Mouse (Mus musculus) midbrain, embryonic 15.5 days (tissue): ENCODE data around the gene Eme1. TPM values are rescaled to one million over a fixed set of nuclear protein-coding genes. Genes with fewer than 3 reads are reported as not detected.
"Not testable (repeated sequence)": the region's sequence is repeated elsewhere in the genome, so short reads cannot be mapped to it uniquely, and the experiment has no call there.

Experiments
- ATAC-seq: fragments of 200-750 bp; cut with Nextera tagmentation; replicated peaks from 2 replicates; pipeline ENCODE4 v1.8.0; 2017; ENCODE audit warnings: moderate TSS enrichment
- H3K27ac ChIP-seq: fragments of 300-500 bp; sonication (generic); 2 replicates; pipeline ENCODE4 v1.5.1; 2015; ENCODE audit warnings: mild to moderate bottlenecking, inconsistent platforms
- H3K27me3 ChIP-seq: fragments of 300-500 bp; sonication (generic); replicated peaks from 2 replicates; pipeline ENCODE4 v1.6.1; 2015; ENCODE audit warnings: inconsistent platforms
- H3K36me3 ChIP-seq: fragments of 300-500 bp; sonication (generic); replicated peaks from 2 replicates; pipeline ENCODE4 v1.6.1; 2015; ENCODE audit warnings: inconsistent platforms
- H3K4me1 ChIP-seq: fragments of 300-500 bp; sonication (generic); 2 replicates; pipeline ENCODE4 v1.6.1; 2015; ENCODE audit warnings: inconsistent platforms
- H3K4me2 ChIP-seq: fragments of 300-500 bp; sonication (generic); 2 replicates; pipeline ENCODE4 v1.6.1; 2015; ENCODE audit warnings: inconsistent platforms, mild to moderate bottlenecking, moderate library complexity
- H3K4me3 ChIP-seq: fragments of 300-500 bp; sonication (generic); 2 replicates; pipeline ENCODE4 v1.5.1; 2015; ENCODE audit warnings: mild to moderate bottlenecking, inconsistent platforms
- H3K9ac ChIP-seq: fragments of 300-500 bp; sonication (generic); 2 replicates; pipeline ENCODE4 v1.6.1; 2015; ENCODE audit warnings: mild to moderate bottlenecking, inconsistent platforms
- H3K9me3 ChIP-seq: fragments of 300-500 bp; sonication (generic); 2 replicates; pipeline ENCODE4 v1.6.1; 2016; ENCODE audit warnings: inconsistent platforms
- WGBS: fragments of 180-500 bp; shearing (Covaris S2); methylation state at CpG from one replicate; pipeline ENCODE4 v1.1.7; 2015; ENCODE audit warnings: mixed read lengths; 5-methylcytosine and 5-hydroxymethylcytosine counted together
- polyA plus RNA-seq: library from polyadenylated mRNA; unstranded; fragments of >200 nt; fragmentation: Nextera tagmentation; extraction: Ambion mirVana; gene quantifications from 2 replicates; pipeline ENCODE4 v1.2.1, GENCODE M21; 2015

The Eme1 gene
- polyA plus RNA-seq, 1 experiment from 2014 or later, result 3.1 TPM

- peaks cover 24% of the 10 kb centered on the region for H3K4me1 ChIP-seq
- H3K4me2 ChIP-seq, result peak overlapping the region; percentile 93
- WGBS, result 29% methylated on average over 15 of the region's 15 CpGs
- H3K36me3 ChIP-seq, result no peaks in the 10 kb centered on the region
- ATAC-seq, result no peak; the same call in 1 of the 2 replicates
- H3K9me3 ChIP-seq, result no peaks in the 10 kb centered on the region
- H3K27ac ChIP-seq, result peak overlapping the region; percentile 93
- H3K27me3 ChIP-seq, result no peaks in the 10 kb centered on the region
- peak overlapping the region; percentile 99 for H3K4me3 ChIP-seq
- peak overlapping the region; percentile 98 for H3K9ac ChIP-seq
Measured at GRCm38 (mm10) chr11:94677607-94678145, 23.9 kb upstream of the Eme1 start.

DNA sequence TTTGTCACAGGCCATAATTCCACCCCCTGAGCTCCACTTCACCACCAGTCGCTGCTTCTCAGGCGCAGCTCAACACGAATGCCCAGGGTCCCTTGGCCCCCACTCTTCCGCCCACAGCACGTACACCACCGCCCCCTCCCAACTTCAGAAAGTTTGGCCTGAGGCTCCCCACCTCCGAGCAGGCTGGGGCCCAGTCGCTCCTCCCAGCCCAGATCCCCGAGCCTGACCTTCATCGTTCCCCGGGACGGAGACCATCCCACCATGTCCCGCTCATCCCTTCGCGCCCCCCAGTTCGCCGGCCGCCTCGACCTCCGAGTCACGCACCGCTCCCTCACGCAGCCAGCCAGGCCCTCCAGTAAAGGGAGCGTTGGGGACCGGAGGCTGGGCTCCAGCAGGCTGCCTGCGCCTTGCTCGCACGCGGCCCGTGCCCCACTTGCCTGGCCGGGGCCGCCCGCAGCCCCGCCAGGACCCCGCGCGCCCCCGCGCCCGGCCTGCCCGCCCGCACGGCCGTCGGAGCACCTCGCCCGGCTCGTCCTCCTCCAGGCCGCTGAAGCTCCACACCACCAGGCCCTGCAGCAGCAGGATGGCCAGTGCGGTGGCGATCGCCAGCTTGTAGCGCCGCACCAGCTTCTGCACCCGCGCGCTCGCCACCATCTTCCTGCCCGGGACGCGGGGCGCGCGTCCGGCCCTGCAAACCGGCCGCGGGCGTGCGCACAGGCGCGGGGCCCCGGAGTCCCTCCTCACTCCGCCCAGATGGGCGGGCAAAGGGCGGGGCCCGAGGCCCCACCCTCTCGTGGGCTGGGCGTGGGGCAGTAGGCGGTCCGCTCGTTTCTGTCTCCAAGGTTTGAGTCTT is 23.2 kb upstream of the Eme1 start, which contains the start of gene Xylt2:
Gene Xylt2, minus strand, starts transcription at position 762 of the 853 bp plus-strand sequence.
- H3K4me1 ChIP-seq, result peaks cover 24% of the 10 kb centered on the region
- H3K27ac ChIP-seq, result peak within 1 kb of the TSS; percentile 93
- no peaks in the 10 kb centered on the region for H3K27me3 ChIP-seq
- under 1% methylated on average over 72 of the region's 82 CpGs for WGBS
- H3K4me2 ChIP-seq, result peak within 1 kb of the TSS; percentile 93
- ATAC-seq, result peak; percentile 97
- no peaks in the 10 kb centered on the region for H3K9me3 ChIP-seq
- H3K9ac ChIP-seq, result peak within 1 kb of the TSS; percentile 98
- H3K36me3 ChIP-seq, result no peaks in the 10 kb centered on the region
- peak within 1 kb of the TSS; percentile 99 for H3K4me3 ChIP-seq

DNA sequence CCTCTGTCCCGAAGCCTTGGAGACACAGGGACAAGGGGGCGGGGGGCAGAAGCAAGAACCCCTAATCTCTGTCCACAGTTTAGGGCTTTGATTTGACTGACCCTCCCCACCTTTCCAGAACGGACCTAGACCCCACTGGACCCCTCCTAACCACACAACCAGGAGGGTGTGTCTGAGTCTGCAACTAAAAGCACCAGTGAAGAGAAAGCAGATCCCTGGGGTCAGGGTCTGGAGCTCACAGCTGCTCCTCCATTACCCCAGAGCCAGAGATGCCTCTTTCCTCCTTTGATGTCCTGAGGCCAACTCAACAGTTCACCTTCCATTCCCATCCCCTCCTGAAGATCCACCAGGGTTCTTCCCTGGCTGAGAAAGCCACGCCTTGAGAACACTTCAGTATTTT is 22.5 kb upstream of the Eme1 start:
- ATAC-seq, result no peak
- peak overlapping the region; percentile 93 for H3K4me2 ChIP-seq
- peaks cover 24% of the 10 kb centered on the region for H3K4me1 ChIP-seq
- H3K9me3 ChIP-seq, result no peaks in the 10 kb centered on the region
- H3K27me3 ChIP-seq, result no peaks in the 10 kb centered on the region
- WGBS, result 38% methylated on average over 4 of the region's 4 CpGs
- peak overlapping the region; percentile 99 for H3K4me3 ChIP-seq
- H3K9ac ChIP-seq, result peak overlapping the region; percentile 98
- no peak overlapping the region; the same call in 1 of the 2 replicates for H3K27ac ChIP-seq
- H3K36me3 ChIP-seq, result no peaks in the 10 kb centered on the region

DNA sequence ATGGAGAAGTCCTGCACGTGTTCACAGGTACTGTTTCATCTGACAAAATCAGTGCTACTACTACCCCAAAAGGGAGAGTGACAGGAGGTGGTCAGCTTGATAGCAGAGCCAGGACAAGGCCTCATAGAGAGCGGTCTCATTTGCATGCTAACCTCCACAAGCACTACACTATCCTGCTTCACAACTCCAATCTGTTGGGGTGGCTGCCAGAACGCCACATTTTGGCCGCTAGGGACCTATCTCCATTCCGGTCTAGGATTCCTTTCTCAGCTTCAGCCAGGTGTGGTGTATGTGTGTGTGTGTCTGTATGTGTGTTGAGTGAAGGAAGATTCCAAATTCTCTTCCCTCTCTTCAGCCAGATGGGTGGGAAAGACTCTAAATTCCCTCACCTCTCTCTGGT is 21.7 kb upstream of the Eme1 start:
- H3K27ac ChIP-seq, result no peak overlapping the region
- no peak overlapping the region for H3K4me3 ChIP-seq
- H3K27me3 ChIP-seq, result no peaks in the 10 kb centered on the region
- no peaks in the 10 kb centered on the region for H3K36me3 ChIP-seq
- ATAC-seq, result no peak
- peaks cover 24% of the 10 kb centered on the region for H3K4me1 ChIP-seq
- no peaks in the 10 kb centered on the region for H3K9me3 ChIP-seq
- H3K9ac ChIP-seq, result no peak overlapping the region
- no peak overlapping the region for H3K4me2 ChIP-seq
- WGBS, result 87% methylated on average over 5 of the region's 5 CpGs

DNA sequence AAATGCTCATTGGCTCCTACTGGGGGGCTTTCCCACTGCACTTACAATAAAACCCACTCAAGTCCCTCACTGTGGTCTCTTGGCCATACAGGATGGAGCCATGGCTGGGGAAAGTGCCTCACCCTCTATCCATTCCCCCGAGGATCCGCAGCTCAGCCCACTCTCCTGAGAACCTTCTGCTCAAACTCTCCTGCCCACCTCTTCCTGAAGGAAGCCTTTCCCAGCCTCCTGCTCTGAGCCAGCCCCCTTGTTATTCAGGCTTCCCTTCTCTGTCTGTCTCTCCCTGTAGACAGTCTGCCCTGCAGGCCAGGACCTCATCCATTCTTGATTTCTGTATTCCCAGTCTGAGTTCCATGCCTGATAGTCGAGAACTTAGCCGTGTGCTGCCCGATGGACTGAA is 21.2 kb upstream of the Eme1 start:
- H3K36me3 ChIP-seq, result no peaks in the 10 kb centered on the region
- H3K9me3 ChIP-seq, result no peaks in the 10 kb centered on the region
- ATAC-seq, result no peak
- WGBS, result 82% methylated on average over 5 of the region's 5 CpGs
- H3K4me1 ChIP-seq, result peaks cover 24% of the 10 kb centered on the region
- no peak overlapping the region for H3K27ac ChIP-seq
- no peaks in the 10 kb centered on the region for H3K27me3 ChIP-seq
- H3K4me2 ChIP-seq, result no peak overlapping the region
- H3K4me3 ChIP-seq, result no peak overlapping the region
- no peak overlapping the region for H3K9ac ChIP-seq

DNA sequence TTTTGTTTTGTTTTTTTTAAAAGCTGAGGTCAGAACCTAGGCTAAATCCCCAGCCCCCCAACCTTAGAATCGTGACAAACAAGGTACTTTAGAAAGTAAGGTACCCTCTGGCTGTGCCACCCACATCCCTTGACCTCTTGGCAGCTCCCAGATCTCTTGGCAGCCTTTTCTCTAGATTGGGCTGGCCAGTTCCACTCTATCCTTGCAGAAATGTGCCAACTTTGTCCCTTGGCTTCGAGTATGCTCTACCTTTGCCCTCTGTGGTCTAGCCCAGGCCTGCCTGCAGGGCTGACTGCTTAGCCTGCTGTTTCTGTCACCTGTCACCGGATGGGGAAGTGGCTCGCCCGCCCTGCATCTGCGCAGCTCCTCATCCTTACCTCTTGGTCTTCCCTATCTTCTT is 11.5 kb upstream of the Eme1 start:
- Histone ChIP-seq H3K4me3 (no peak overlapping the region), H3K4me1 (no peaks in the 10 kb centered on the region), H3K27ac (no peak overlapping the region), H3K9ac (no peak overlapping the region), H3K36me3 (peaks cover 33% of the 10 kb centered on the region), H3K4me2 (no peak overlapping the region), H3K27me3 (no peaks in the 10 kb centered on the region), H3K9me3 (no peaks in the 10 kb centered on the region)
- WGBS, result 91% methylated on average over 6 of the region's 6 CpGs
- no peak for ATAC-seq

GRCm38 (mm10) chr11:94661344-94661743 is 7.6 kb upstream of the Eme1 start:
- Histone ChIP-seq H3K4me3 (no peak overlapping the region), H3K27ac (no peak overlapping the region), H3K4me2 (no peak overlapping the region), H3K27me3 (no peaks in the 10 kb centered on the region), H3K36me3 (peaks cover 24% of the 10 kb centered on the region), H3K9ac (no peak overlapping the region), H3K4me1 (no peaks in the 10 kb centered on the region), H3K9me3 (no peaks in the 10 kb centered on the region)
- 77% methylated on average over 1 of the region's 1 CpGs for WGBS
- no peak for ATAC-seq

DNA sequence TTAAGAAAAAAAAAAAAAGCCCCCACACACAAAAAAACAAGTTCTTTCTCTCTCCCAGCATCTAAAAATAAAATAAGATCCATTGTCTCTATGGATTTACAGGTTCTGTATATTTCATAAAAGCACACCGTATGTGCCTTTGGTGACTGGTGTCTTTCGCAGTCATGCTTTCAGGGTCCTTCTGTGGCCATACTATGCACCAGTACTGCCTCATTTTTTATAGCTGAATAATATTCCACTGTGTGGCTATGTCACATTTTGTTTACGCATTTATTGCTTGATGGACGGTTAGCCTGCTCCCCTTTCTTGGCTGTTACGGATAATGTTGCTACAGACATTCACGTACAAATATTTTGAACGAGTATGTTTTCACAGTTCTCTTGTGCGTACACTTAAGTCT is 791 bp downstream of the Eme1 start:
- Histone ChIP-seq H3K4me3 (peak overlapping the region; percentile 83), H3K4me2 (peak overlapping the region; percentile 83), H3K9ac (no peak overlapping the region), H3K9me3 (no peaks in the 10 kb centered on the region), H3K36me3 (0 out of 2 replicates have a peak, but pooled peaks cover 4% of the 10 kb centered on the region), H3K4me1 (peaks cover 20% of the 10 kb centered on the region), H3K27me3 (no peaks in the 10 kb centered on the region), H3K27ac (no peak overlapping the region)
- no peak for ATAC-seq
- WGBS, result 45% methylated on average over 8 of the region's 8 CpGs

DNA sequence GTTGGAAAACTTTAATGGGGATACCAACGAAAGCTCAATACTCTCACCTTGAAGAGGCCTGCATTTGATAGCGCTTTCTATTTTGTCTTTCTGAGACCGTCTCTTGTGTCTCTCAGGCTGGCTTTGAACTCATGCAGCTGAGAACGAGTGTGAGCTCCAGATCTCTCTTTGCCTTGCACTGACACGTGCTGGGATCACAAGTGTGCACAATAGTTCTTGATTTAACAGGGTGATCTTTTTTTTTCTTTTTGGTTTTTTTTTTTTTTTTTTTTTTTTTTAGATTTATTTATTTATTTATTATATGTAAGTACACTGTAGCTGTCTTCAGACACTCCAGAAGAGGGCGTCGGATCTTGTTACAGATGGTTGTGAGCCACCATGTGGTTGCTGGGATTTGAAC is 2.5 kb downstream of the Eme1 start:
- H3K9ac ChIP-seq, H3K4me3 ChIP-seq: not testable (repeated sequence)
- 88% methylated on average over 7 of the region's 7 CpGs for WGBS

GRCm38 (mm10) chr11:94646457-94646856 is 7.3 kb downstream of the Eme1 start:
- Histone ChIP-seq H3K9me3 (no peaks in the 10 kb centered on the region), H3K4me1 (no peaks in the 10 kb centered on the region), H3K9ac (no peak overlapping the region), H3K27ac (no peak overlapping the region), H3K27me3 (no peaks in the 10 kb centered on the region), H3K4me2 (no peak overlapping the region), H3K36me3 (peaks cover 47% of the 10 kb centered on the region; the same call in 1 of the 2 replicates), H3K4me3 (no peak overlapping the region)
- ATAC-seq, result no peak
- 95% methylated on average over 4 of the region's 4 CpGs for WGBS

More for the DNA sequence above, 2.5 kb downstream of the Eme1 start:
- not testable (repeated sequence) for H3K27ac ChIP-seq, H3K27me3 ChIP-seq, ATAC-seq, H3K9me3 ChIP-seq, H3K36me3 ChIP-seq, H3K4me2 ChIP-seq
- H3K4me1 ChIP-seq, result peaks cover 20% of the 10 kb centered on the region

DNA sequence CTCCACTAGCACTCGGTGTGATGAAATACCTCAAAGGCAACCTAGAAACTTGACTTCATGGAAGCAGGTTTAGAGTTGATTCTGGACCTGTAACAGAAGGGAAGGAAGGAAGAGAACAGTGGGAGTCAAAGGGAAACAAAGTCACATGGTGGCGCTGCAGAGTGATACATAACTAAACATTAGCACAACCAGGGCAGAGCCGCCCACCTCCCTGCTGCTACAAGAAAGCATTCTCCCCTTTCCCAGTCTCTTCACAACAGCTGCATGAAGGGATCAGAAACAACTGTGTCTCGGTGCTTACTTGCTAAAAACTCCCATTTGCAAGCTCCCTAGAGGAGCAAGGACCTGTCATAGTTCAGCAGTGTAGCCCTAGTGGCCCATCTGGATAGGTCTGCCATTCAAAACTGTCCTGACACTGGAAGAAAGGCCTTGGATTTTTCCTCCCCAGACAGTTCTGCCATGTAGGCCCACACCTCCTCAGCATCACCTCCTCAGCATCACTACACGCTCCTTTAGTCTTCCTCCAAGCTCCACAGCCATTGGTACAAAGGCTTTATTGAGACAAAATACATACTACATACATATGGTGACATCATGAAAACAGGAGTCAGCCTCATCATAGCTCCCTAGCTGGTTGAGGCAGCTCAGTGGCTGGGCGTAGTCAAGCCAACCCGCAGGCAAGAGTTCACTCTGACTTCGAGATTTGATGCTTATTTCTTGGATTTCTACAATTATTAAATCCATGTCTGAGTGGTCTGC is 9.1 kb downstream of the Eme1 start:
- H3K36me3 ChIP-seq, result peaks cover 65% of the 10 kb centered on the region
- H3K9ac ChIP-seq, result no peak overlapping the region
- ATAC-seq, result no peak
- H3K27ac ChIP-seq, result no peak overlapping the region
- no peaks in the 10 kb centered on the region for H3K27me3 ChIP-seq
- no peak overlapping the region for H3K4me2 ChIP-seq
- H3K4me3 ChIP-seq, result no peak overlapping the region
- 85% methylated on average over 8 of the region's 8 CpGs for WGBS
- H3K9me3 ChIP-seq, result no peaks in the 10 kb centered on the region
- no peaks in the 10 kb centered on the region for H3K4me1 ChIP-seq

GRCm38 (mm10) chr11:94634431-94634830 is 19.3 kb downstream of the Eme1 start:
- H3K4me1 ChIP-seq, result peaks cover 14% of the 10 kb centered on the region

More at GRCm38 (mm10) chr11:94634431-94634830, 19.3 kb downstream of the Eme1 start:
- WGBS, result 90% methylated on average over 5 of the region's 5 CpGs
- Histone ChIP-seq H3K27me3 (no peaks in the 10 kb centered on the region), H3K27ac (no peak overlapping the region), H3K9ac (no peak overlapping the region), H3K36me3 (peaks cover 63% of the 10 kb centered on the region), H3K4me3 (no peak overlapping the region), H3K9me3 (no peaks in the 10 kb centered on the region), H3K4me2 (no peak overlapping the region)
- no peak for ATAC-seq
